Mouse (Mus musculus): ENCODE data around the gene Glb1.
"Not testable (repeated sequence)": the region's sequence is repeated elsewhere in the genome, so short reads cannot be mapped to it uniquely, and the experiment has no call there.

Gene Glb1

GRCm38 (mm10) chr9:114400949-114401684 lies at the start of gene Glb1, which contains the start of gene Tmppe:
Gene Glb1 (plus strand): TSS chr9:114401076.
Gene Tmppe (plus strand): TSS chr9:114401105.
- peak; percentile 86 for DNase-seq

GRCm38 (mm10) chr9:114367783-114368470 lies 32.9 kb upstream of the Glb1 start:
- peak; percentile 79 for DNase-seq

- no peak for DNase-seq
Observed at GRCm38 (mm10) chr9:114368471-114368858, 32.4 kb upstream of the Glb1 start.

- DNase-seq, result not testable (repeated sequence)
Observed at GRCm38 (mm10) chr9:114369389-114369788, 31.5 kb upstream of the Glb1 start.

GRCm38 (mm10) chr9:114371717-114372116 lies 29.2 kb upstream of the Glb1 start:
- peak; percentile 82 for DNase-seq

- DNase-seq, result no peak
Observed at GRCm38 (mm10) chr9:114375276-114375962, 25.5 kb upstream of the Glb1 start.

GRCm38 (mm10) chr9:114377168-114377567 lies 23.7 kb upstream of the Glb1 start:
- DNase-seq, result no peak

GRCm38 (mm10) chr9:114379871-114380270 lies 21.0 kb upstream of the Glb1 start:
- DNase-seq, result no peak

- DNase-seq, result peak; percentile 35
Observed at GRCm38 (mm10) chr9:114380881-114381733, 19.8 kb upstream of the Glb1 start.

GRCm38 (mm10) chr9:114382936-114383710 lies 17.8 kb upstream of the Glb1 start:
- no peak for DNase-seq

- no peak for DNase-seq
Observed at GRCm38 (mm10) chr9:114384691-114385090, 16.2 kb upstream of the Glb1 start.

- DNase-seq, result no peak
Observed at GRCm38 (mm10) chr9:114385160-114385559, 15.7 kb upstream of the Glb1 start.

GRCm38 (mm10) chr9:114387086-114387485 lies 13.8 kb upstream of the Glb1 start:
- no peak for DNase-seq

- DNase-seq, result no peak
Observed at GRCm38 (mm10) chr9:114388288-114388687, 12.6 kb upstream of the Glb1 start.

GRCm38 (mm10) chr9:114388701-114389370 lies 12.0 kb upstream of the Glb1 start:
- no peak for DNase-seq

GRCm38 (mm10) chr9:114389371-114389904 lies 11.4 kb upstream of the Glb1 start:
- peak; percentile 27 for DNase-seq

GRCm38 (mm10) chr9:114389905-114390748 lies 10.7 kb upstream of the Glb1 start, which contains the start of gene Crtap:
Gene Crtap (minus strand): TSS chr9:114390675.
- DNase-seq, result peak; percentile 87

GRCm38 (mm10) chr9:114390749-114391075 lies 10.2 kb upstream of the Glb1 start:
- no peak for DNase-seq

- not testable (repeated sequence) for DNase-seq
Observed at GRCm38 (mm10) chr9:114394136-114394535, 6.7 kb upstream of the Glb1 start.

GRCm38 (mm10) chr9:114394677-114395076 lies 6.2 kb upstream of the Glb1 start:
- DNase-seq, result no peak
